Mouse (Mus musculus): ENCODE measurements around the gene Def6.

- no peak for TF ChIP-seq GATA1 (IDR thresholded peaks at IDR 0.05; ENCODE audit: borderline replicate concordance, low read length)
- TF ChIP-seq FLI1 (IDR thresholded peaks at IDR 0.05; ENCODE audit: low read length) = no peak
Observed at GRCm38 (mm10) chr17:28201982-28202381, 5.6 kb upstream of the Def6 start.

Data from megakaryocyte, embryonic 14.5 days (primary cell).